Mouse (Mus musculus): ENCODE measurements around the gene Src. TPM values are rescaled to one million over a fixed set of nuclear protein-coding genes. Genes with fewer than 3 reads are reported as not detected.

The Src gene
- polyA plus RNA-seq (2015; fragmentation: Nextera tagmentation; extraction: Ambion mirVana): 14.0 TPM in 2 replicates

DNA sequence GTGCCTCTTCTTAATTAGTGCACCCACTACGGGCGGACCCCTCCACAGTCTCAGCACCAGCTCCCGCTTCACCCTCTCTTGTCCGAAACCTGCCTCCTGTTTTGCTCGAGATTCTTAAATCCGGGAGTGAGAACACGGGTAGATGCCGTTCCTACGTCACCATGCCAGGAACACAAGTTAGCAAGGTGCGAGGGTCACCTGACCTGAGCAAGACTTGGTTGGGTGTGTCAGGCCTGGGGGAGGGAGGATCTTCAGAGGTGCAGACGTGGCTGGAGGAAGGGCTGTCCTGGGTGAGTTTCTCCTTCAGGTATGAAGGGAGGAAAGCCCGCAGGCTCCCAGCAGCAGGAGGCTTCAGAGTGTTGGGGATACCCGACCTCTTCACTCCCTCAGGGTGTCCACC lies at the start of gene Src:
Gene Src (plus strand): TSS at position 239 of the 400 bp plus-strand sequence.
- Histone ChIP-seq H3K4me1 (replicated peaks; ENCODE audit: insufficient read depth, low read length) (peaks cover 18% of the 10 kb centered on the region), H3K9ac (ENCODE audit: low read depth, low read length) (no peak within 1 kb of the TSS), H3K4me2 (ENCODE audit: low read length) (no peak within 1 kb of the TSS), H3K9me3 (replicated peaks; ENCODE audit: low read length) (no peaks in the 10 kb centered on the region), H3K36me3 (ENCODE audit: insufficient read depth, low read length) (no peaks in the 10 kb centered on the region), H3K4me3 (replicated peaks; ENCODE audit: low read depth, low read length) (no peak within 1 kb of the TSS), H3K27me3 (ENCODE audit: insufficient read depth, low read length) (no peaks in the 10 kb centered on the region), H3K27ac (no peak within 1 kb of the TSS)
- WGBS: 29% methylated on average over 13 of the region's 13 CpGs
- no peak for ATAC-seq (replicated peaks; ENCODE audit: low FRiP score, low read depth)
- no peak for TF ChIP-seq CTCF (IDR thresholded peaks at IDR 0.05; ENCODE audit: low read depth)
- DNase-seq (ENCODE audit: low spot score): no peak

DNA sequence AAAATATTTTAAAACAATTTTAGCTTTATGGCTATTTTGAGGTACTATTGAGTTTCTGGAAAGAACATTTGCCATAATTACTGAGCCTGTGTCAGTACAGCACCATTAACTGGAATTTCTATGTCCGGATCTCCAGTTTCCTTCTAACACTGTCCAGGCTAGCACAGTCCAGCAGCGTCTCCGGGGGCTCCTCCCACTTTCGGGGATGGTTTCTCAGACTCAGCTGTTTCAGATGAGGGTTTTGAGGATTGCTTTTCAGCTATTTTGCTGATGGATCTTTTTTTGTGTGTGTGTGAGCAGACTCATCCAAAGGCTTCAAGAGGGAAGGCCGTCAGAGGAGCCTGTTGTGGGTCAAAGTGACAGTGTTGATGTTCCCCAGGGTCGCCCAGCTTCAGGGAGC lies 46.5 kb upstream of the Src start:
- WGBS: 60% methylated on average over 6 of the region's 6 CpGs

DNA sequence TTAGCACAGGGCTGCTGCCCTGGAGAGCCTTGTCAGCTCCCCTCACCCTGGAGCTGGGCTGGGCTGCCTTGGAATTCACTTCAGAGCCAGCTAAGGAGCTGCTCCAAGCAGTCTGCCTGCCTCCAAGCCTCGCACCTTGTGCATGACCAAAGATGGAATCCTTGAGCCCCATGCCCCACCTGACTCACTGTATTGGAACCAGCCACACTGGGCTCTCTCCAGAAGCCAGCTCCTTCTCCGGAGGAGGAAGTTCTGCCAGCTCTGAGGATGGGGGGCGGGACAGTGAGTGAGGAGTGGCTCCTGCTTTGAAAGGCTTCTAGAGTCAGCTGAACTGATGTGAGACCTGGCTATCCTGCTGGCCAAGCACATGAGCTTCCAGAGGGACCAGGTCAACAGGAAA lies 44.6 kb upstream of the Src start:
- 58% methylated on average over 3 of the region's 3 CpGs for WGBS
- H3K36me3 ChIP-seq (ENCODE audit: insufficient read depth, low read length): 0 out of 2 replicates have a peak, but pooled peaks cover 3% of the 10 kb centered on the region
- peak overlapping the region; percentile 25; the same call in 1 of the 2 replicates for H3K27ac ChIP-seq
- 0 out of 2 replicates have a peak, but pooled peaks cover under 1% of the 10 kb centered on the region for H3K4me1 ChIP-seq (replicated peaks; ENCODE audit: insufficient read depth, low read length)
- no peak overlapping the region for H3K4me3 ChIP-seq (replicated peaks; ENCODE audit: low read depth, low read length)
- no peak for TF ChIP-seq CTCF (IDR thresholded peaks at IDR 0.05; ENCODE audit: low read depth)
- no peaks in the 10 kb centered on the region for H3K27me3 ChIP-seq (ENCODE audit: insufficient read depth, low read length)
- DNase-seq (ENCODE audit: low spot score) (no peak), ATAC-seq (replicated peaks; ENCODE audit: low FRiP score, low read depth) (no peak; the same call in 1 of the 2 replicates)
- H3K9ac ChIP-seq (ENCODE audit: low read depth, low read length): no peak overlapping the region
- H3K4me2 ChIP-seq (ENCODE audit: low read length): no peak overlapping the region
- H3K9me3 ChIP-seq (replicated peaks; ENCODE audit: low read length): no peaks in the 10 kb centered on the region

More for the DNA sequence above, 46.5 kb upstream of the Src start:
- Histone ChIP-seq H3K4me2 (ENCODE audit: low read length) (no peak overlapping the region), H3K9ac (ENCODE audit: low read depth, low read length) (no peak overlapping the region), H3K9me3 (replicated peaks; ENCODE audit: low read length) (no peaks in the 10 kb centered on the region), H3K4me1 (replicated peaks; ENCODE audit: insufficient read depth, low read length) (peaks cover 11% of the 10 kb centered on the region; the same call in 1 of the 2 replicates), H3K27me3 (ENCODE audit: insufficient read depth, low read length) (no peaks in the 10 kb centered on the region), H3K36me3 (ENCODE audit: insufficient read depth, low read length) (0 out of 2 replicates have a peak, but pooled peaks cover 3% of the 10 kb centered on the region), H3K27ac (no peak overlapping the region), H3K4me3 (replicated peaks; ENCODE audit: low read depth, low read length) (no peak overlapping the region)
- no peak for TF ChIP-seq CTCF (IDR thresholded peaks at IDR 0.05; ENCODE audit: low read depth)
- DNase-seq (ENCODE audit: low spot score): no peak
- no peak for ATAC-seq (replicated peaks; ENCODE audit: low FRiP score, low read depth)

DNA sequence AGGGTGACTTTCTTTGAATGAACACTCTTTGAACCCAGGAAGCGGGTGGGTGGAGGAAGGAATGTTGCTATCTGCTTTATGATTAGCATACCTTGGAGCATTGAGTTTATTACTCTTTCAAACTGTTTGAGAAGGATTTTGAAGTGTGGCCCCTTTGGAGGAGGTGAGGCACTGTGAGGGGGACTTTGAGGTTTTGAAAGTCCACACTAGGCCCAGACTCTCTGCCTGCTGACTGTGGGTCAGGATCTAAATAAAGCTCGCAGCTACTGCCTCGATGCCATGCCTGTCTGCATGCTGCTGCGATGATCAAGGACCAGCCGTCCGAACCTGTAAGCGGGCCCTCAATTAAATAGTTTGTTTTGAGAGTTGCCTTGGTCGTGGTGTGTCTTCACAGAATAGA lies 43.2 kb upstream of the Src start:
- H3K27me3 ChIP-seq (ENCODE audit: insufficient read depth, low read length): no peaks in the 10 kb centered on the region
- ATAC-seq (replicated peaks; ENCODE audit: low FRiP score, low read depth) (no peak), DNase-seq (ENCODE audit: low spot score) (no peak)
- H3K27ac ChIP-seq: no peak overlapping the region
- TF ChIP-seq CTCF (IDR thresholded peaks at IDR 0.05; ENCODE audit: low read depth): no peak
- 59% methylated on average over 8 of the region's 8 CpGs for WGBS
- H3K36me3 ChIP-seq (ENCODE audit: insufficient read depth, low read length): 0 out of 2 replicates have a peak, but pooled peaks cover 12% of the 10 kb centered on the region
- H3K4me3 ChIP-seq (replicated peaks; ENCODE audit: low read depth, low read length): no peak overlapping the region
- no peak overlapping the region for H3K9ac ChIP-seq (ENCODE audit: low read depth, low read length)
- no peaks in the 10 kb centered on the region for H3K9me3 ChIP-seq (replicated peaks; ENCODE audit: low read length)
- no peaks in the 10 kb centered on the region for H3K4me1 ChIP-seq (replicated peaks; ENCODE audit: insufficient read depth, low read length)
- no peak overlapping the region for H3K4me2 ChIP-seq (ENCODE audit: low read length)

DNA sequence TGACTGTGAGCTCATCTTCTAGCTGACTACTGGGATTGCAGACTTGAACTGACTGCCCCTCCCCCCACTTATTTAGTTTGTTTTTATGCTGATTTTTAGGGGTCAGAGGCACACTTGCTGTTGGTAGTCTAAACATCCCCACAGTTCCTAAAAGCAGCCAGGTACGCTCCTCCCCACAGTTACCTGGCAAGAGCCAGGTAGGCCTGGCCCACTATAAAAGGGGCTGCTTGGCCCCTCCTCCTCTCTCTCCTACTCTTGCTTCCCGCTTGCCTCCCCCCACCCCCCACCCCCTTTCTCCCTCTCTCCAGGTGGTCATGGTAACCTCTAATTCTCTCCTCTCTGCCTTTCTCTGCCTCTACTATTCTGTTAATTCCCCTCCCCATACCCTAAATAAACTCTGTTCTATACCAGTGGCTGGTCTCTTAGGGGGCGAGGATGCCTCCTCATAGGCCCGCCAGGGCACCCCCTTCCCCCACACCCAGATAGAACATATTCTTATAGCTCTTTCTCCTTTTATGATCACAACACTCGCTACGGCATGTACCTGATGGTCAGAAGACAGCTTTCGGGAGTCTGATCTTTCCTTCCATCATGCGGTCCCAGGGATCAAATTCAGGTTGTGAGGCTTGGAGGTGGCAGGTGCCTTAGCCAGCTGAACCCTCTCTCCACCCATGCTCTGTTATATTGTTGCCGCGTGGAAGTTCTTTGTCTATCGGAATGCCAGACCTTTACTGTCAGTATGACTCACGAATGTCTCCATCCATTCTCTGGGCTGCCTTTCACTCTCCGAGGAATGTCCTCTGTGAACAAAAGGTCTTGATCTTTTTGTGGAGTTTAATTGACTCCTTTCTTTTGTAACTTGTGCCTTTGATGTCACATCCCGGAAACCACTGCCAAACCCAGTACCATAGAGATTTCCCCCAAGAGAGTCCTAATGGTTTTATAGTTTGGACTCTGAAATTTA lies 42.2 kb upstream of the Src start:
- H3K9ac ChIP-seq (ENCODE audit: low read depth, low read length): no peak overlapping the region
- DNase-seq (ENCODE audit: low spot score) (peak; percentile 42), ATAC-seq (replicated peaks; ENCODE audit: low FRiP score, low read depth) (no peak)
- H3K4me2 ChIP-seq (ENCODE audit: low read length): no peak overlapping the region
- no peak overlapping the region; the same call in 1 of the 2 replicates for H3K27ac ChIP-seq
- H3K27me3 ChIP-seq (ENCODE audit: insufficient read depth, low read length): no peaks in the 10 kb centered on the region
- no peak for TF ChIP-seq CTCF (IDR thresholded peaks at IDR 0.05; ENCODE audit: low read depth)
- 29% methylated on average over 14 of the region's 14 CpGs for WGBS
- no peak overlapping the region for H3K4me3 ChIP-seq (replicated peaks; ENCODE audit: low read depth, low read length)
- 0 out of 2 replicates have a peak, but pooled peaks cover 12% of the 10 kb centered on the region for H3K36me3 ChIP-seq (ENCODE audit: insufficient read depth, low read length)
- no peaks in the 10 kb centered on the region for H3K9me3 ChIP-seq (replicated peaks; ENCODE audit: low read length)
- no peaks in the 10 kb centered on the region for H3K4me1 ChIP-seq (replicated peaks; ENCODE audit: insufficient read depth, low read length)

DNA sequence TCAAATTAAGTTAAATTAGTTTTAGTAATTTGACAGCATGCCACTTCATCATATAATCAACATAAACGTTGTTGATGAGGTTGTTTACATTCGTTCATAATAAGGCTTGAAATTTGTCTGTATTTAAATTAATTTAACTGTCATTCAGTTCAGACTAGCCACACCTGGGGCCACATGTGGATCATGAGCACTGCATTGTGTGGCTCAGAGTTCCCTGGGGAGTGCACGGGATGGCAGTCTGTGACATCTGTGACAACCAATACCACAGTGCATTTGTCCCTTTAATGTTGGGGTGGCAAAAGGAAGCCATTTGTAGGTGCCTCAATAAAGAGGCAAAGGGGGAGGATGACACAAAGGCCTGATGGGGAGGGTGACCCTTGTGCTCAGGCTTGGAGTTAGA lies 41.2 kb upstream of the Src start:
- WGBS: 52% methylated on average over 3 of the region's 3 CpGs
- no peak for TF ChIP-seq CTCF (IDR thresholded peaks at IDR 0.05; ENCODE audit: low read depth)
- H3K4me3 ChIP-seq (replicated peaks; ENCODE audit: low read depth, low read length): no peak overlapping the region
- H3K27me3 ChIP-seq (ENCODE audit: insufficient read depth, low read length): no peaks in the 10 kb centered on the region
- no peak for DNase-seq (ENCODE audit: low spot score)
- 0 out of 2 replicates have a peak, but pooled peaks cover 12% of the 10 kb centered on the region for H3K36me3 ChIP-seq (ENCODE audit: insufficient read depth, low read length)
- no peaks in the 10 kb centered on the region for H3K9me3 ChIP-seq (replicated peaks; ENCODE audit: low read length)
- H3K9ac ChIP-seq (ENCODE audit: low read depth, low read length): no peak overlapping the region
- no peaks in the 10 kb centered on the region for H3K4me1 ChIP-seq (replicated peaks; ENCODE audit: insufficient read depth, low read length)
- no peak for ATAC-seq (replicated peaks; ENCODE audit: low FRiP score, low read depth)
- no peak overlapping the region for H3K27ac ChIP-seq
- H3K4me2 ChIP-seq (ENCODE audit: low read length): no peak overlapping the region

Data from kidney, postnatal 0 days (tissue).